Mouse (Mus musculus): ENCODE data around the gene Alg14. TPM values are rescaled to one million over a fixed set of nuclear protein-coding genes. Genes with fewer than 3 reads are reported as not detected.
A peak's percentile ranks its signal among the peaks of the same experiment; 100 is the strongest.

Gene Alg14
- polyA plus RNA-seq, 1 experiment = 14.5 TPM

DNA sequence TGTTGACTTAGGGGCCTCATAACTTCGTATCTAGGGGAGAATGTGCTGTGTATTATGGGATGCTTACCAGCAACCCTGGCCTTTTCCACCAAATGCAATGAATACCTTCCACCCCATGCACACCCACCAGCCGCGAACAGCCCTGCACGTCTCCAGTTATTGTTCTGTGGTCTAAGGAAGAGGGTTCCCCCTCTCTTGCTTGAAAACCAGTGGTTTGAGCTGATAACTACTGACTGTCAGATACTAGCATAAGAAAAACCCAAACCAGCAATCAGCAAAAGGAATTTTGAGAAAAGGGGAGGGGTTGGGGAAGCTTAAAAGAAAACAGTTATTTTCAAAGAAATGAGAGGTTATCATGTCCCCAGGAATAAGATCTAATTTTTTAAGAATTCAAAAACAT, 17.9 kb downstream of the Alg14 start:
- Histone ChIP-seq H3K4me1 (replicated peaks; ENCODE audit: control insufficient read depth, insufficient read depth, low read length) (peaks cover 26% of the 10 kb centered on the region), H3K27me3 (ENCODE audit: control insufficient read depth, insufficient read depth, low read length) (no peaks in the 10 kb centered on the region), H3K4me3 (ENCODE audit: control insufficient read depth, insufficient read depth, low read length) (no peak overlapping the region), H3K36me3 (ENCODE audit: control insufficient read depth, insufficient read depth, low read length) (no peaks in the 10 kb centered on the region), H3K27ac (ENCODE audit: control insufficient read depth, insufficient read depth, low read length) (no peak overlapping the region)
- WGBS = 84% methylated on average over 4 of the region's 4 CpGs
- DNase-seq = no peak
- no peak for TF ChIP-seq POLR2A (IDR thresholded peaks at IDR 0.05; ENCODE audit: control insufficient read depth, extremely low read depth, insufficient read depth, low read length, poor library complexity)
- no peak for TF ChIP-seq CTCF (IDR thresholded peaks at IDR 0.05; ENCODE audit: borderline replicate concordance, control insufficient read depth, extremely low read depth, insufficient read depth, low read length, poor library complexity)

DNA sequence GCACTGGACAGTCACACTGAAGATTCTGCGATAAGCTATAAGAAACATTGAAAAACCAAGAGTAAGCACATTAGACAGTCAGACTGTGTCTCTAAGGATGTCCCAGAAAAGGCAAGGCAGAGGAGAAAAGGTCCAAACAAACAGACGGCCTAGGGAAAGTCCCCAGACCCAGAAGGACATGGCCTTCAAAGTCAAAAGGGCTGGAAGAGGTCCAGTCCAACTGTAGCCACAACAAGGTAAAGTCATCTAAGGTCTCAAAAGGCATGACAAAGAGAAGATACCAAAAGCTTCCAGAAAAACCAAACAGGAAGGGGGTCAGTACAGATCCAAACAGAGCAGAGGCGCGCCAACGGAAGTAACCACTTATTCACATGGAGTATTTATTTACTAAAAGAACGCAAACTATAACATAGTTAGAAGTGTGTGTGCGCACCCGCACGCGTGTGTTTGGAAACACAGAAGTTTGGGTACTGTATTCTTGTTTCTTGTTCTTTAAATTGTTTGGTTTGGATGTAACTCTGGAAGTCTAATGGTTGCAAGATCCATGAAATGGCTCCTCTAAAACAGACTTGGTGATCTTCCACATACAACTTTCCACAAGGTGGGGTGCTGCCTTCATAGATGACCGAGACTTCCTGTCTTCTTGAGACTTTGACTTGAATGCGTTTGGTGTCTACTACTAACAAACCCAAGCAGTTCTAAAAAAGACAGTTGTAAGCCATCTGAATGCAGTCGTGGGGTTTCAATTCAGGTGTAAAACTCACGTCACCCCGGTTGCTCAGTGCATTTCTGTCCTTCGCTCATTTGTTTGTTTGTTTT, 18.5 kb downstream of the Alg14 start:
- WGBS = 81% methylated on average over 16 of the region's 16 CpGs
- H3K4me1 ChIP-seq (replicated peaks; ENCODE audit: control insufficient read depth, insufficient read depth, low read length) = peaks cover 26% of the 10 kb centered on the region
- TF ChIP-seq POLR2A (IDR thresholded peaks at IDR 0.05; ENCODE audit: control insufficient read depth, extremely low read depth, insufficient read depth, low read length, poor library complexity) (no peak), CTCF (IDR thresholded peaks at IDR 0.05; ENCODE audit: borderline replicate concordance, control insufficient read depth, extremely low read depth, insufficient read depth, low read length, poor library complexity) (no peak)
- H3K4me3 ChIP-seq (ENCODE audit: control insufficient read depth, insufficient read depth, low read length) = no peak overlapping the region
- no peaks in the 10 kb centered on the region for H3K27me3 ChIP-seq (ENCODE audit: control insufficient read depth, insufficient read depth, low read length)
- peak; percentile 27 for DNase-seq
- H3K27ac ChIP-seq (ENCODE audit: control insufficient read depth, insufficient read depth, low read length) = no peak overlapping the region
- H3K36me3 ChIP-seq (ENCODE audit: control insufficient read depth, insufficient read depth, low read length) = no peaks in the 10 kb centered on the region

DNA sequence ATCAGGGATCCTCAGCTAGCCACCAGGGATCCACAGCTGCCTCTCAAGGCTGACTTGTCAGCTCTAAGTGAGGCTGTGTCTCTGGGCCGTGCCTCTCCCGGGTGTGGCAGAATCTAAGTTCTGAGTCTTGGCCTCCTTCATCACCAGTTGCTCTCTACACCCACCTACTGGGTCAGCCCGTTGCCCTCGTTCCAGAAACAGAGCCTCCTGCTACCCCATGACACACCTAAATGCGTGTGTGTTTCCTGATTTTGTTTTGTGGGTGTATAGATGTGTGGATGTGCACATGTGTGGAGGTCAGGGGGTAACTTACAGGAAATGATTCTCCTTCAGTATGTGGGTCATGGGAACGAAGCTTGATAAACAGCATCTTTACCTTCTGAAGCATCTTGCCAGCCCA, 20.9 kb downstream of the Alg14 start:
- Histone ChIP-seq H3K36me3 (ENCODE audit: control insufficient read depth, insufficient read depth, low read length) (no peaks in the 10 kb centered on the region), H3K27me3 (ENCODE audit: control insufficient read depth, insufficient read depth, low read length) (no peaks in the 10 kb centered on the region), H3K4me1 (replicated peaks; ENCODE audit: control insufficient read depth, insufficient read depth, low read length) (peaks cover 26% of the 10 kb centered on the region), H3K4me3 (ENCODE audit: control insufficient read depth, insufficient read depth, low read length) (no peak overlapping the region), H3K27ac (ENCODE audit: control insufficient read depth, insufficient read depth, low read length) (peak overlapping the region; percentile 98)
- TF ChIP-seq POLR2A (IDR thresholded peaks at IDR 0.05; ENCODE audit: control insufficient read depth, extremely low read depth, insufficient read depth, low read length, poor library complexity) (no peak), CTCF (IDR thresholded peaks at IDR 0.05; ENCODE audit: borderline replicate concordance, control insufficient read depth, extremely low read depth, insufficient read depth, low read length, poor library complexity) (peak; percentile 48; the same call in 1 of the 2 replicates)
- 15% methylated on average over 6 of the region's 6 CpGs for WGBS
- peak; percentile 51 for DNase-seq

DNA sequence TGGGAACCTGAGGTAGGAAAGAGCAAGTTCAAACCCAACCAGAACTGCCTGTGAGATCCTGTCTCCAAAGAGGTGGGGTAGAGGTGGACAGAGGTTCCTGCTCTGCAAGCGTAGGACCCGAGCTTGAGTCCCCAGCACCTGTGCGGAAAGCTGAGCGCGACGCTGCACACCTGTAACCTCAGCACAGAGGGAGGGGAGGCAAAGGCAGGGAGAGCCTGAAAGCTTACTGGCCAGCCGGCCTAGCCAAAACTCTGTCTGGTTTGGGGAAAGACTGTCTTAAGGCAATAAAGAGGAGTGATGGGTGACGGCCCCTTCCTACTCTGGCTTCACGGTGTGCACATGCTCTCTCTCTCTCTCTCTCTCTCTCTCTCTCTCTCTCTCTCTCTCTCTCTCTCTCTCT, 21.4 kb downstream of the Alg14 start:
- Histone ChIP-seq H3K27me3 (ENCODE audit: control insufficient read depth, insufficient read depth, low read length) (no peaks in the 10 kb centered on the region), H3K4me1 (replicated peaks; ENCODE audit: control insufficient read depth, insufficient read depth, low read length) (peaks cover 26% of the 10 kb centered on the region), H3K36me3 (ENCODE audit: control insufficient read depth, insufficient read depth, low read length) (no peaks in the 10 kb centered on the region), H3K27ac (ENCODE audit: control insufficient read depth, insufficient read depth, low read length) (peak overlapping the region; percentile 98), H3K4me3 (ENCODE audit: control insufficient read depth, insufficient read depth, low read length) (no peak overlapping the region)
- no peak for DNase-seq
- 38% methylated on average over 9 of the region's 9 CpGs for WGBS
- TF ChIP-seq CTCF (IDR thresholded peaks at IDR 0.05; ENCODE audit: borderline replicate concordance, control insufficient read depth, extremely low read depth, insufficient read depth, low read length, poor library complexity) = no peak
- no peak for TF ChIP-seq POLR2A (IDR thresholded peaks at IDR 0.05; ENCODE audit: control insufficient read depth, extremely low read depth, insufficient read depth, low read length, poor library complexity)

DNA sequence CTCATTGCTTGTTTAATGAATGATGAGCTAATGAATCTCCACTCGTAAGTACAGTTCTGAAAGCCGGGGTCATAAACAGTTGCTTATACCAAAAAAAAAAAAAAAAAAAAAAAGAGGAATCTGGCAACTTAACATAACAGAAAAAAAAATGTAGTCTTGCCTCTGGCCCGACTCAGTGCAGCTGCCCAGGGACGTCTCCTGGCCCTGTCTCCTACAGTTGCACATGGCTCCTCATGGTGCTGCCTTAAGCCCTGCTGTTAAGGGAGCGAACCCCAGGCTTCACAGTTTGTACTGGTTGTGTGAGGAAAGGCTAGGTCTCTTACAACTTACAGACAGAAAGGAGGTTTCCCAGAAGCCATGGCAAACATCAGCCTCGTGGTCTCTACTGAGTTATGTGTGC, 22.6 kb downstream of the Alg14 start:
- TF ChIP-seq CTCF (IDR thresholded peaks at IDR 0.05; ENCODE audit: borderline replicate concordance, control insufficient read depth, extremely low read depth, insufficient read depth, low read length, poor library complexity) (no peak), POLR2A (IDR thresholded peaks at IDR 0.05; ENCODE audit: control insufficient read depth, extremely low read depth, insufficient read depth, low read length, poor library complexity) (no peak)
- H3K27ac ChIP-seq (ENCODE audit: control insufficient read depth, insufficient read depth, low read length) = no peak overlapping the region
- H3K4me3 ChIP-seq (ENCODE audit: control insufficient read depth, insufficient read depth, low read length) = no peak overlapping the region
- DNase-seq = no peak
- H3K4me1 ChIP-seq (replicated peaks; ENCODE audit: control insufficient read depth, insufficient read depth, low read length) = peaks cover 28% of the 10 kb centered on the region
- H3K27me3 ChIP-seq (ENCODE audit: control insufficient read depth, insufficient read depth, low read length) = no peaks in the 10 kb centered on the region
- 89% methylated on average over 6 of the region's 6 CpGs for WGBS
- H3K36me3 ChIP-seq (ENCODE audit: control insufficient read depth, insufficient read depth, low read length) = no peaks in the 10 kb centered on the region

DNA sequence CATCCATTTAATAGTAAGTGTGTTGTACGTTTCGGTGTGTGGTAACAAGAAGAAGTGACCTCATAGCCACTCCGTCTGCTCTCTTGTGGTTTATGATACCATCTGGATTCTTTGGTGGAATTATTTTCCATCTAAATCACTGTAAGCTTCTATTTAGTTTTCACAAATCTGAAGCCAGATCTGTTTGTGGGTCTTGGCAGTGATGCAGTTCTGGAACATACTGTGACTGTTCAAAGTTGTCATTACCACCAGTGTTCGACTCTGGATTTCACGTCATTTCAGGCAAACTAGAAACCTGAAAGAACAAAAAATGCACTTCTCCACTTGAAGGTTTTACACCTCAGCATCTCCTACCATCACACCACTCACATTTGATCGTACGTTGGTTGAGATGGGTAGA, 23.9 kb downstream of the Alg14 start:
- no peak for DNase-seq

More for the DNA sequence above, 23.9 kb downstream of the Alg14 start:
- Histone ChIP-seq H3K4me1 (replicated peaks; ENCODE audit: control insufficient read depth, insufficient read depth, low read length) (peaks cover 27% of the 10 kb centered on the region), H3K4me3 (ENCODE audit: control insufficient read depth, insufficient read depth, low read length) (no peak overlapping the region), H3K27ac (ENCODE audit: control insufficient read depth, insufficient read depth, low read length) (no peak overlapping the region), H3K27me3 (ENCODE audit: control insufficient read depth, insufficient read depth, low read length) (no peaks in the 10 kb centered on the region), H3K36me3 (ENCODE audit: control insufficient read depth, insufficient read depth, low read length) (no peaks in the 10 kb centered on the region)
- WGBS = 97% methylated on average over 7 of the region's 7 CpGs
- TF ChIP-seq POLR2A (IDR thresholded peaks at IDR 0.05; ENCODE audit: control insufficient read depth, extremely low read depth, insufficient read depth, low read length, poor library complexity) (no peak), CTCF (IDR thresholded peaks at IDR 0.05; ENCODE audit: borderline replicate concordance, control insufficient read depth, extremely low read depth, insufficient read depth, low read length, poor library complexity) (no peak)
